Mouse (Mus musculus) C2C12 (cell line): ENCODE data around the gene 3110082I17Rik. TPM values are rescaled to one million over a fixed set of nuclear protein-coding genes. Genes with fewer than 3 reads are reported as not detected.

Experiments used
- H3K27me3 ChIP-seq: one replicate; pipeline ENCODE4 v1.6.1; 2011; ENCODE audit not compliant: control insufficient read depth, insufficient read depth, insufficient read length
- H3K36me3 ChIP-seq: one replicate; pipeline ENCODE4 v1.6.1; 2011; ENCODE audit not compliant: control insufficient read depth, insufficient read depth
- H3K4me3 ChIP-seq: one replicate; pipeline ENCODE4 v1.5.1; 2011; ENCODE audit warnings: mild to moderate bottlenecking, control low read depth; ENCODE audit not compliant: poor library complexity, insufficient read depth, severe bottlenecking
- H3K79me2 ChIP-seq: one replicate; pipeline ENCODE4 v1.6.1; 2011; ENCODE audit not compliant: control insufficient read depth, insufficient read depth
- H3K79me3 ChIP-seq: one replicate; pipeline ENCODE4 v1.6.1; 2011; ENCODE audit warnings: low read depth, control low read depth
- H3ac ChIP-seq: one replicate; pipeline ENCODE3; 2011; ENCODE audit warnings: low read depth; ENCODE audit not compliant: control insufficient read depth, insufficient read length
- CEBPB ChIP-seq: IDR thresholded peaks from one replicate; pipeline ENCODE4 v1.6.1; 2011; ENCODE audit warnings: low read depth, mild to moderate bottlenecking, control low read depth, moderate library complexity
- CTCF ChIP-seq: IDR thresholded peaks from one replicate; pipeline ENCODE4 v1.5.1; 2011; ENCODE audit not compliant: control insufficient read depth, insufficient read depth, insufficient read length
- FOSL1 ChIP-seq: IDR thresholded peaks from one replicate; pipeline ENCODE4 v1.8.0; 2011; ENCODE audit warnings: mild to moderate bottlenecking, low read length; ENCODE audit not compliant: poor library complexity, insufficient read depth, severe bottlenecking
- MAX ChIP-seq: IDR thresholded peaks from one replicate; pipeline ENCODE4 v1.6.1; 2011; ENCODE audit warnings: mild to moderate bottlenecking, control low read depth
- MYOD1 ChIP-seq: IDR thresholded peaks from one replicate; pipeline ENCODE4 v1.6.1; 2011; ENCODE audit warnings: low read depth; ENCODE audit not compliant: control insufficient read depth, insufficient read length
- MYOG ChIP-seq: IDR thresholded peaks from one replicate; pipeline ENCODE4 v1.6.1; 2011; ENCODE audit not compliant: control insufficient read depth, insufficient read length; ENCODE audit errors: extremely low read depth
- USF1 ChIP-seq: IDR thresholded peaks from one replicate; pipeline ENCODE4 v1.6.1; 2011; ENCODE audit warnings: low read depth, mild to moderate bottlenecking, control low read depth, moderate library complexity
- polyA plus RNA-seq: library from polyadenylated mRNA; unstranded; fragments of >200 nt; fragmentation: generic; extraction: Trizol; gene quantifications from one replicate; pipeline ENCODE4 v1.2.1, GENCODE M21; 2012; ENCODE audit warnings: missing spikeins

3110082I17Rik gene
- polyA plus RNA-seq, 1 experiment, result 31.4 TPM

- Histone ChIP-seq H3K4me3 (no peak overlapping the region), H3ac (no peak overlapping the region), H3K79me3 (no peaks in the 10 kb centered on the region), H3K27me3 (no peaks in the 10 kb centered on the region), H3K79me2 (no peaks in the 10 kb centered on the region), H3K36me3 (no peaks in the 10 kb centered on the region)
- TF ChIP-seq FOSL1, result no peak
- TF ChIP-seq USF1, result no peak
Measured at GRCm38 (mm10) chr5:139433842-139434568, 26.3 kb downstream of the 3110082I17Rik start.

- H3ac ChIP-seq, result no peak overlapping the region
- H3K27me3 ChIP-seq, result no peaks in the 10 kb centered on the region
- no peaks in the 10 kb centered on the region for H3K79me2 ChIP-seq
- H3K36me3 ChIP-seq, result no peaks in the 10 kb centered on the region
- H3K4me3 ChIP-seq, result no peak overlapping the region
- no peak for TF ChIP-seq CEBPB
- TF ChIP-seq FOSL1, result no peak
- TF ChIP-seq MYOG, result no peak
- TF ChIP-seq MAX, result no peak
- TF ChIP-seq CTCF, result no peak
- no peak for TF ChIP-seq MYOD1
- no peak for TF ChIP-seq USF1
- no peaks in the 10 kb centered on the region for H3K79me3 ChIP-seq
Measured at GRCm38 (mm10) chr5:139432747-139433508, 27.4 kb downstream of the 3110082I17Rik start.

- Histone ChIP-seq H3K36me3 (no peaks in the 10 kb centered on the region), H3K79me3 (no peaks in the 10 kb centered on the region), H3K27me3 (no peaks in the 10 kb centered on the region), H3K4me3 (no peak overlapping the region), H3ac (no peak overlapping the region), H3K79me2 (peaks cover 1% of the 10 kb centered on the region)
- TF ChIP-seq CEBPB (no peak), MAX (no peak), FOSL1 (no peak), USF1 (no peak), MYOG (no peak), MYOD1 (no peak), CTCF (no peak)
Measured at GRCm38 (mm10) chr5:139432333-139432732, 28.0 kb downstream of the 3110082I17Rik start.

- Histone ChIP-seq H3K27me3 (no peaks in the 10 kb centered on the region), H3K4me3 (no peak overlapping the region), H3K36me3 (no peaks in the 10 kb centered on the region), H3ac (no peak overlapping the region), H3K79me2 (peaks cover 10% of the 10 kb centered on the region), H3K79me3 (no peaks in the 10 kb centered on the region)
- no peak for TF ChIP-seq MYOG
- TF ChIP-seq CTCF, result no peak
- no peak for TF ChIP-seq MYOD1
- TF ChIP-seq FOSL1, result no peak
- TF ChIP-seq MAX, result no peak
- no peak for TF ChIP-seq USF1
- TF ChIP-seq CEBPB, result no peak
Measured at GRCm38 (mm10) chr5:139429818-139430341, 30.4 kb downstream of the 3110082I17Rik start.

GRCm38 (mm10) chr5:139427989-139428388 is 32.3 kb downstream of the 3110082I17Rik start:
- H3ac ChIP-seq, result no peak overlapping the region
- H3K36me3 ChIP-seq, result no peaks in the 10 kb centered on the region
- H3K79me3 ChIP-seq, result no peaks in the 10 kb centered on the region
- H3K79me2 ChIP-seq, result peaks cover 17% of the 10 kb centered on the region
- TF ChIP-seq CEBPB, result no peak
- TF ChIP-seq MYOG, result no peak
- no peak for TF ChIP-seq MYOD1
- no peak overlapping the region for H3K4me3 ChIP-seq
- no peaks in the 10 kb centered on the region for H3K27me3 ChIP-seq

- H3ac ChIP-seq, result no peak overlapping the region
- H3K79me2 ChIP-seq, result peaks cover 17% of the 10 kb centered on the region
- no peaks in the 10 kb centered on the region for H3K36me3 ChIP-seq
- no peak for TF ChIP-seq MAX
- no peak for TF ChIP-seq MYOD1
- TF ChIP-seq CTCF, result no peak
- TF ChIP-seq FOSL1, result no peak
- TF ChIP-seq USF1, result no peak
- TF ChIP-seq MYOG, result no peak
- no peak for TF ChIP-seq CEBPB
- H3K79me3 ChIP-seq, result no peaks in the 10 kb centered on the region
- H3K4me3 ChIP-seq, result no peak overlapping the region
- no peaks in the 10 kb centered on the region for H3K27me3 ChIP-seq
Measured at GRCm38 (mm10) chr5:139427001-139427400, 33.3 kb downstream of the 3110082I17Rik start.
